Mouse (Mus musculus) liver, postnatal 0 days (tissue): ENCODE measurements around the gene Csf2. TPM values are rescaled to one million over a fixed set of nuclear protein-coding genes. Genes with fewer than 3 reads are reported as not detected.

Experiments used
- ATAC-seq: fragments of 200-750 bp; cut with Nextera tagmentation; 2 replicates; pipeline ENCODE4 v1.8.0; 2017; ENCODE audit warnings: mild to moderate bottlenecking, moderate library complexity
- DNase-seq: peaks from one replicate; pipeline ENCODE4 v3.0.0-alpha.2; 2016
- H3K27ac ChIP-seq: fragments of 300-500 bp; sonication (generic); 2 replicates; pipeline ENCODE4 v1.5.1; 2014; ENCODE audit warnings: antibody characterized with exemption, moderate library complexity, mild to moderate bottlenecking, low read depth
- H3K27me3 ChIP-seq: fragments of 300-500 bp; sonication (generic); 2 replicates; pipeline ENCODE4 v1.6.1; 2014; ENCODE audit warnings: low read length, control low read depth, mixed read lengths; ENCODE audit not compliant: insufficient read depth
- H3K36me3 ChIP-seq: fragments of 300-500 bp; sonication (generic); replicated peaks from 2 replicates; pipeline ENCODE4 v1.6.1; 2014; ENCODE audit warnings: mild to moderate bottlenecking, control low read depth, low read length, moderate library complexity, mixed read lengths; ENCODE audit not compliant: insufficient read depth
- H3K4me1 ChIP-seq: fragments of 300-500 bp; sonication (generic); 2 replicates; pipeline ENCODE4 v1.6.1; 2014; ENCODE audit warnings: antibody characterized with exemption, mild to moderate bottlenecking, control low read depth; ENCODE audit not compliant: insufficient read depth
- H3K4me2 ChIP-seq: fragments of 300-500 bp; sonication (generic); 2 replicates; pipeline ENCODE4 v1.6.1; 2014; ENCODE audit warnings: low read depth, mild to moderate bottlenecking, low read length, moderate library complexity, mixed read lengths
- H3K4me3 ChIP-seq: fragments of 300-500 bp; sonication (generic); 2 replicates; pipeline ENCODE4 v1.5.1; 2014; ENCODE audit warnings: low read depth, low read length
- H3K9ac ChIP-seq: fragments of 300-500 bp; sonication (generic); replicated peaks from 2 replicates; pipeline ENCODE4 v1.6.1; 2014; ENCODE audit warnings: mild to moderate bottlenecking, moderate library complexity
- H3K9me3 ChIP-seq: fragments of 300-500 bp; sonication (generic); 2 replicates; pipeline ENCODE4 v1.6.1; 2016; ENCODE audit warnings: mild to moderate bottlenecking, control low read depth, low read length, mixed read lengths
- CTCF ChIP-seq: sonication (generic); IDR thresholded peaks from 2 replicates; pipeline ENCODE4 v1.5.1; 2016; ENCODE audit warnings: antibody characterized with exemption, low read depth
- EP300 ChIP-seq: IDR thresholded peaks from 2 replicates; pipeline ENCODE4 v1.6.1; 2016; ENCODE audit warnings: antibody characterized with exemption, low read depth, mild to moderate bottlenecking
- WGBS: fragments of 180-500 bp; shearing (Covaris S2); extraction: QIAGEN DNeasy Blood & Tissue Kit; methylation state at CpG from one replicate; pipeline ENCODE4 v1.1.7; 2014; ENCODE audit not compliant: insufficient replicate concordance; 5-methylcytosine and 5-hydroxymethylcytosine counted together
- polyA plus RNA-seq: library from polyadenylated mRNA; unstranded; fragments of >200 nt; fragmentation: Nextera tagmentation; extraction: Ambion mirVana; gene quantifications from 2 replicates; pipeline ENCODE4 v1.2.1, GENCODE M21; 2015

The Csf2 gene
- polyA plus RNA-seq, 1 experiment from 2014 or later, result not detected

DNA sequence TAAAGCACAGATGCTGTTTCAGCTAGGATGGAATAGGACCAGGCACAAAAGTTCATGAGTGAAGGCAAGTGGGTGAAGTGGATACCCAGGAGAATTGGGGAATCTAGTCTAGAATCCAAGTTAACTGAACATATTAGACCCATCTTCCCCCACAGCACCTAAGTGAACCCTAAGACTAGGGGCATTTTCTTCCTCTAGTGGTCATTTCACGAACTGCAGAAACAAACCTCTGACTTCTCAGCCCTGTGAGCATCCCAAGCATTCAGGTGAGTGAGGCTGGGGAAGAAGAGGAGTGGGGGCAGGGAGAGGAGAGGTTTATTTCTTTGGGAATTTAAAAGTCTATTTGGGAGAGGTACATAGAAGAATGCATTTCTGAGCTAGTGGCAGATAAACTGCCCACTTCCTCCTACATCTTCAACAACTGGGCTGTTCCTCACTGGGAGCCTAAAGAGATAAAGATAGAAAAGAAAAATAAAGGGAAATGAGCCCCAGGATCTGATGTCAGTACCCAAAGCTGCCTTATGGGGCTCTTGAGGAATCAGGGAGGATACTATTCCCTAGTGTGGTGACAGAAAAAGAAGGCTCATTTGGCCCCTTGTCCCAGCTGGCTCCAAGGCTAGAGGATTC lies 14.1 kb upstream of the Csf2 start:
- no peaks in the 10 kb centered on the region for H3K9me3 ChIP-seq
- H3K4me2 ChIP-seq, result no peak overlapping the region
- no peak for ATAC-seq
- no peaks in the 10 kb centered on the region for H3K36me3 ChIP-seq
- H3K27ac ChIP-seq, result no peak overlapping the region
- H3K9ac ChIP-seq, result no peak overlapping the region
- DNase-seq, result peak; percentile 5
- TF ChIP-seq EP300 (no peak), CTCF (peak; percentile 42)
- no peaks in the 10 kb centered on the region for H3K27me3 ChIP-seq
- WGBS, result 11% methylated on average over 1 of the region's 1 CpGs
- no peak overlapping the region for H3K4me3 ChIP-seq
- no peaks in the 10 kb centered on the region for H3K4me1 ChIP-seq

DNA sequence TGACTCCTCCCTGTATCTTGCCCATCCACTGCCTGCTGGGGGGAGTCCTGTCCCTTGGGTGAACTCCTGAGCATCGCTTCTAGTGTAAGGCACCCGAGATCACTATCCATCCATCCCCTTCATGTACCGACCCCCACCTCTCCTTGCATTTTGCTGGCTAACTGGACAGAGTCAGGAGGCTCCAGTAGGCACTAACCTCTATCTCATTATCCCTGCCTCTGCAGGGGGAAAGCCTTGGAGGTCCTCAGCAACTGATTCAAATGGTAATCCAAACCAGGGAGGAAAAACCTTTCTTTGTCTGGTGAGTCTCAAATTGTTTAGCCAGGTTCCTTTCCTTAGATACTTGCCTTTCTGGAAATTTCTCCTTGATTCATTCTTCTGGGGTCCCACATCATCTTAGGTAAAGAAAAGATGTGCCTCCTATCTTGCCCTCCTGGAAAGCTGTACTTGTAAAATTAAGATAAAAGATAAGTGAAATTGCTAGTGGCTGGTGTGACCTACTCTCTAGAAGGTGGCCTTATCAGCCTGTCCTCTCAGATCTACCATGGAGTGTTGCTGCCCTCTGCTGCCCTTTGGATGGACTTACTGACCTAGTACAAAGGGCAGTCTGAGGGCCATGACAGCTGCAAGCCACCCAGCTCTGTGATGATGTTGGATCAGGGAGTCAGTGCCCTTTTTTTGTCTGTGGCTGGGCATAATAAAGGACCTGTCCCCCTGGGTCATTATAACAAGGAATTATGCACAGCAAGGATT lies 7.3 kb upstream of the Csf2 start:
- no peaks in the 10 kb centered on the region for H3K9me3 ChIP-seq
- ATAC-seq (0 out of 2 replicates have a peak, but pooled peaks have one; percentile 56), DNase-seq (peak; percentile 81)
- H3K36me3 ChIP-seq, result no peaks in the 10 kb centered on the region
- no peak overlapping the region for H3K9ac ChIP-seq
- H3K27ac ChIP-seq, result no peak overlapping the region
- H3K27me3 ChIP-seq, result no peaks in the 10 kb centered on the region
- no peak overlapping the region for H3K4me3 ChIP-seq
- TF ChIP-seq CTCF, result peak; percentile 83
- no peak for TF ChIP-seq EP300
- H3K4me2 ChIP-seq, result no peak overlapping the region
- H3K4me1 ChIP-seq, result no peaks in the 10 kb centered on the region
- 59% methylated on average over 3 of the region's 3 CpGs for WGBS

DNA sequence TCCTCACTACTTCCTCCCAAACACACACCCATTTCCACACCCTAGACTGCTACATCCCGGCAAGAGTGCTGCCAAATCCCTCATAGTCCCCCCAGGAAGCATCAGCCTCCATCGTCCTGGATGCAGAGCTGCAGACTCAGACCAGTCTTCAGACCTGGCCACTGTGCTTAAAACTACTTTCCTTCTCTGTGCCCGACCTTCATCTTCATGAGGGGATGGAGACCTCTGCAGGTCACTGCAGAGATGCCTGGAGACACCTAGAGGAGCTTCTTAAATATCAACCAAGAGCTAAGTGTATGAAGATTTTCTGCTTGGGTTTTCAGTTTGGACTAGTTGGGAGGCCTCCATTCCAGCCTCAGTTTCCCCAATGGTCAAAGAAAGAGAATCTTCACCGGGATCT lies 4.6 kb upstream of the Csf2 start:
- WGBS, result 36% methylated on average over 4 of the region's 4 CpGs
- H3K4me1 ChIP-seq, result no peaks in the 10 kb centered on the region
- H3K4me2 ChIP-seq, result no peak overlapping the region
- no peak overlapping the region for H3K27ac ChIP-seq
- no peak overlapping the region for H3K9ac ChIP-seq
- H3K4me3 ChIP-seq, result no peak overlapping the region
- ATAC-seq, result no peak
- H3K36me3 ChIP-seq, result no peaks in the 10 kb centered on the region
- no peaks in the 10 kb centered on the region for H3K27me3 ChIP-seq
- H3K9me3 ChIP-seq, result no peaks in the 10 kb centered on the region
- DNase-seq, result no peak
- TF ChIP-seq EP300, result no peak
- peak; percentile 48 for TF ChIP-seq CTCF

DNA sequence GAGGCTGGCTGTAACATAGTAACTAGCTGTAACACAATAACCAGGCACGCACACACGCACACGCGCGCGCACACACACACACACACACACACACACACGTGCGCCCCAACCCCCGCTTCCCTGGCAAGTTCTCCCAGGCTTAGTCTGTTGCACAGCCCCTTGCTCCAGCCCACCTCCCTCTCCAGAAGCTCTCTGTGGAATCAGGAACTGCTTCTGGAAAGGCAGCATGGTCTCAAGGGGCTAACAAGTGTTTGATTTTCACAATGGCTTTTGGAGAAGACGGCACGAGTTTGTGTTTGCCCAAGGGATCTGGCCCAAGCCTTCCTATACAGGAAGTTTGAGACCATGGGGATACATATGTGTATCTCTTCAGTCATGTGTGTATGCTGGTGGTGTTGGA lies 1.1 kb upstream of the Csf2 start:
- WGBS, result 91% methylated on average over 11 of the region's 11 CpGs
- ATAC-seq (no peak), DNase-seq (no peak)

DNA sequence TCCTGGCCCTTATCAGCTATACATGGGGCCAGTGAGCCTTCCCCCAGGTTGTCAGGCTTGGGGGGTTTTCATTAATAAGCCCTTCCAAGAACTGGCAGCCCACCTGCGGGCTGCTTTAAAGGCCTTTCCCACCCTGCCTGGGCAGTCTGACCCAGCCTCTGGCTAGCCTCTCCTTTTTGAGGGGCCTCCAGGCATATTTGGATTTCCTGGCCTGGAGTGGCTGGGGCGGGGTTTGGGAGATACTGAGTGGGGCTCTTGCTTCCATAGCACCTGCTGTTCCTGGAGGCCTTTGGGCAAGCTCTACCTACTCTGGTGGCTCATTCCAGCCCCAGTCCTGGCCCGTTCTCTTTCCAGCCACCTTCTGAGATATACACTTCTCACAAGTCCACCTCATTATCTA lies 281 bp upstream of the Csf2 start:
- H3K4me3 ChIP-seq, result no peak overlapping the region
- no peaks in the 10 kb centered on the region for H3K36me3 ChIP-seq
- H3K9me3 ChIP-seq, result no peaks in the 10 kb centered on the region
- ATAC-seq, result no peak
- WGBS, result 80% methylated on average over 3 of the region's 3 CpGs
- no peaks in the 10 kb centered on the region for H3K4me1 ChIP-seq
- no peak for DNase-seq
- no peak overlapping the region for H3K27ac ChIP-seq
- no peaks in the 10 kb centered on the region for H3K27me3 ChIP-seq
- no peak overlapping the region for H3K4me2 ChIP-seq
- TF ChIP-seq CTCF (no peak), EP300 (no peak)
- no peak overlapping the region for H3K9ac ChIP-seq

More for the DNA sequence above, 1.1 kb upstream of the Csf2 start:
- Histone ChIP-seq H3K4me1 (no peaks in the 10 kb centered on the region), H3K4me2 (no peak overlapping the region), H3K9me3 (no peaks in the 10 kb centered on the region), H3K27ac (no peak overlapping the region), H3K27me3 (no peaks in the 10 kb centered on the region), H3K36me3 (no peaks in the 10 kb centered on the region), H3K4me3 (no peak overlapping the region), H3K9ac (no peak overlapping the region)
- no peak for TF ChIP-seq EP300
- no peak for TF ChIP-seq CTCF

DNA sequence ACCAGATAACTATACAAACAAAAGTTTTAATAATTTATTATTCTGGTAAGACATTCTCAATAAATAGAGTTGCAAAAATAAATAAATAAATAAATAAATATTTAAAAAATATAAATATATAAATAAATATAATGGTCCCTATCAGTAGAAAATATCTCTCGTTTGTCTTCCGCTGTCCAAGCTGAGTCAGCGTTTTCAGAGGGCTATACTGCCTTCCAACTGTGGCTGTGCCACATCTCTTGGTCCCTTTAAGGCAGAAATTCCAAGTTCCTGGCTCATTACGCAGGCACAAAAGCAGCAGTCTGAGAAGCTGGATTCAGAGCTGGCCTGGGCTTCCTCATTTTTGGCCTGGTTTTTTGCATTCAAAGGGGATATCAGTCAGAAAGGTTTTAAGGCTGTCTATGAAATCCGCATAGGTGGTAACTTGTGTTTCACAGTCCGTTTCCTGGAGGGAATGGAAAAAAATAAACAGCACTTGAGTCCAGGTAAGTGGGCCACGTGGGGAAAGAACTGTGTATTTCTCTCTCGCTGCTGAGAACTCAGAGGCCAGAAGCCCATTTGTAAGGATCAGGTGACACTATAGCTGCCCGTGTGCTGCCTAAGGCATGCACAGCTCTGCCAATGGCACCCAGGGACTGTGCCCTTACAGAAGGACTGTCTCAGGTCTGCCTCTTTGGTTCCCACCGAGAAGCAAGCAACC lies 2.1 kb downstream of the Csf2 start:
- DNase-seq (no peak), ATAC-seq (no peak)
- Histone ChIP-seq H3K27ac (no peak overlapping the region), H3K4me2 (no peak overlapping the region), H3K9me3 (no peaks in the 10 kb centered on the region), H3K36me3 (no peaks in the 10 kb centered on the region), H3K4me3 (no peak overlapping the region), H3K4me1 (no peaks in the 10 kb centered on the region), H3K27me3 (no peaks in the 10 kb centered on the region), H3K9ac (no peak overlapping the region)
- TF ChIP-seq CTCF (no peak), EP300 (no peak)
- WGBS, result 81% methylated on average over 10 of the region's 10 CpGs
